Mouse (Mus musculus): ENCODE measurements around the gene Tmc6.
A peak's percentile ranks its signal among the peaks of the same experiment; 100 is the strongest.

The Tmc6 gene

GRCm38 (mm10) chr11:117779434-117780198 is 2.4 kb downstream of the Tmc6 start:
- DNase-seq: no peak

GRCm38 (mm10) chr11:117778851-117779433 is 3.1 kb downstream of the Tmc6 start:
- DNase-seq: no peak

- no peak for DNase-seq
Measured at GRCm38 (mm10) chr11:117778031-117778430, 4.0 kb downstream of the Tmc6 start.

- DNase-seq: no peak
Measured at GRCm38 (mm10) chr11:117777111-117777510, 4.9 kb downstream of the Tmc6 start.

- no peak for DNase-seq
Measured at GRCm38 (mm10) chr11:117776085-117776792, 5.8 kb downstream of the Tmc6 start.

- no peak for DNase-seq
Measured at GRCm38 (mm10) chr11:117775540-117775939, 6.5 kb downstream of the Tmc6 start.

GRCm38 (mm10) chr11:117774925-117775324 is 7.1 kb downstream of the Tmc6 start:
- DNase-seq: no peak

- DNase-seq: no peak
Measured at GRCm38 (mm10) chr11:117772352-117772751, 9.6 kb downstream of the Tmc6 start.

GRCm38 (mm10) chr11:117770407-117770806 is 11.6 kb downstream of the Tmc6 start:
- no peak for DNase-seq

GRCm38 (mm10) chr11:117769683-117770047 is 12.3 kb downstream of the Tmc6 start:
- DNase-seq: no peak

GRCm38 (mm10) chr11:117768725-117769682 is 13.0 kb downstream of the Tmc6 start:
- DNase-seq: no peak

- DNase-seq: no peak
Measured at GRCm38 (mm10) chr11:117766275-117766674, 15.7 kb downstream of the Tmc6 start.

GRCm38 (mm10) chr11:117765361-117765760 is 16.6 kb downstream of the Tmc6 start:
- no peak for DNase-seq

GRCm38 (mm10) chr11:117764319-117764718 is 17.7 kb downstream of the Tmc6 start:
- DNase-seq: no peak

- no peak for DNase-seq
Measured at GRCm38 (mm10) chr11:117762246-117762645, 19.8 kb downstream of the Tmc6 start.

GRCm38 (mm10) chr11:117761801-117762200 is 20.2 kb downstream of the Tmc6 start:
- no peak for DNase-seq

- no peak for DNase-seq
Measured at GRCm38 (mm10) chr11:117760374-117761119, 21.5 kb downstream of the Tmc6 start.

- DNase-seq: peak; percentile 62
Measured at GRCm38 (mm10) chr11:117759267-117759666, 22.7 kb downstream of the Tmc6 start.

GRCm38 (mm10) chr11:117755891-117756290 is 26.1 kb downstream of the Tmc6 start:
- no peak for DNase-seq

GRCm38 (mm10) chr11:117751544-117751943 is 30.5 kb downstream of the Tmc6 start:
- DNase-seq: no peak

- DNase-seq: no peak
Measured at GRCm38 (mm10) chr11:117749414-117749813, 32.6 kb downstream of the Tmc6 start.

- no peak for DNase-seq
Measured at GRCm38 (mm10) chr11:117748628-117749027, 33.4 kb downstream of the Tmc6 start.

Measured in cerebellum, adult 9-10 months (tissue).